Mouse (Mus musculus): ENCODE results near the gene Fam166b.

GRCm38 (mm10) chr4:43448554-43448953 is 19.6 kb upstream of the Fam166b start:
- no peak for TF ChIP-seq CTCF (conservative IDR thresholded peaks at IDR 0.05 in 1 of 2, IDR thresholded peaks at IDR 0.05 in 1 of 2; ENCODE audit: low read depth in 2 of 2, low read length in 2 of 2)
- no peak for TF ChIP-seq POLR2A (IDR thresholded peaks at IDR 0.05; ENCODE audit: low read depth, low read length)
- TF ChIP-seq USF1 (IDR thresholded peaks at IDR 0.05; ENCODE audit: low read depth, low read length), result no peak
- TF ChIP-seq E2F4 (IDR thresholded peaks at IDR 0.05; ENCODE audit: insufficient replicate concordance, low read depth, low read length), result no peak
- no peak for TF ChIP-seq SMC3 (IDR thresholded peaks at IDR 0.05; ENCODE audit: low read depth, low read length)
